Mouse (Mus musculus): ENCODE measurements at regions not wholly inside any gene's neighbourhood (a gene's known extent, or its start where the extent isn't known, plus 50 kb on each side); places are given as distances from the start of the nearest gene placed in this dataset.

- TF ChIP-seq CTCF (IDR thresholded peaks at IDR 0.05; ENCODE audit: control insufficient read depth, insufficient read depth, insufficient read length) = no peak
- no peak for TF ChIP-seq MYOG (IDR thresholded peaks at IDR 0.05; ENCODE audit: control insufficient read depth, extremely low read depth, insufficient read length)
- TF ChIP-seq CEBPB (IDR thresholded peaks at IDR 0.05; ENCODE audit: low read depth) = no peak
- no peak for TF ChIP-seq MYOD1 (IDR thresholded peaks at IDR 0.05; ENCODE audit: control insufficient read depth, insufficient read length, low read depth)
Observed at GRCm38 (mm10) chrX:142507475-142507874, 117.1 kb upstream of the Acsl4 start.
